Mouse (Mus musculus) CD4-positive helper T cell, adult 2 months (primary cell): ENCODE results near the gene Fhdc1.

Experiments
- DNase-seq: peaks from one replicate; pipeline ENCODE4 v3.0.0-alpha.2; 2012; ENCODE audit warnings: low read depth, missing footprints, low spot score

The Fhdc1 gene

GRCm38 (mm10) chr3:84432797-84433445, 47.3 kb downstream of the Fhdc1 start:
- no peak for DNase-seq

- no peak for DNase-seq
Measured at GRCm38 (mm10) chr3:84431257-84431656, 49.0 kb downstream of the Fhdc1 start.

- no peak for DNase-seq
Measured at GRCm38 (mm10) chr3:84430152-84430551, 50.1 kb downstream of the Fhdc1 start.

GRCm38 (mm10) chr3:84428994-84429725, 51.1 kb downstream of the Fhdc1 start:
- no peak for DNase-seq

GRCm38 (mm10) chr3:84427779-84428178, 52.5 kb downstream of the Fhdc1 start:
- DNase-seq, result no peak

- no peak for DNase-seq
Measured at GRCm38 (mm10) chr3:84422340-84422739, 57.9 kb downstream of the Fhdc1 start.

GRCm38 (mm10) chr3:84413868-84414267, 66.4 kb downstream of the Fhdc1 start:
- DNase-seq, result no peak

- no peak for DNase-seq
Measured at GRCm38 (mm10) chr3:84412920-84413319, 67.3 kb downstream of the Fhdc1 start.

GRCm38 (mm10) chr3:84409474-84409862, 70.8 kb downstream of the Fhdc1 start:
- no peak for DNase-seq

GRCm38 (mm10) chr3:84408756-84409473, 71.3 kb downstream of the Fhdc1 start:
- DNase-seq, result no peak

- DNase-seq, result no peak
Measured at GRCm38 (mm10) chr3:84405523-84405922, 74.7 kb downstream of the Fhdc1 start.

- no peak for DNase-seq
Measured at GRCm38 (mm10) chr3:84403389-84403788, 76.8 kb downstream of the Fhdc1 start.

GRCm38 (mm10) chr3:84402716-84403115, 77.5 kb downstream of the Fhdc1 start:
- no peak for DNase-seq

GRCm38 (mm10) chr3:84397976-84398375, 82.3 kb downstream of the Fhdc1 start:
- no peak for DNase-seq

- DNase-seq, result no peak
Measured at GRCm38 (mm10) chr3:84396240-84396639, 84.0 kb downstream of the Fhdc1 start.

GRCm38 (mm10) chr3:84395840-84396239, 84.4 kb downstream of the Fhdc1 start:
- no peak for DNase-seq

- DNase-seq, result peak; percentile 47
Measured at GRCm38 (mm10) chr3:84394841-84395447, 85.3 kb downstream of the Fhdc1 start.
